ENCODE assay signal across 8 mouse cellular contexts in genomic region chr8:120114315-120114841, GRCm38 (mm10). TPM values are rescaled to one million over a fixed set of nuclear protein-coding genes. Genes with fewer than 3 reads are reported as not detected.
DNase-seq lines count a peak whose midpoint lies in the region; ATAC-seq and TF ChIP-seq lines count a peak whose summit lies in the region.

No protein-coding gene starts in this region.

- no peaks in the 10 kb centered on the region for H3K79me2 ChIP-seq in heart, adult 2 months (replicated peaks; ENCODE audit: control insufficient read depth, insufficient read depth, low read length)

- H3K9ac ChIP-seq in heart, adult 2 months (ENCODE audit: low read depth, low read length), result peak overlapping the region; percentile 93
- peak overlapping the region; percentile 77 for H3K9ac ChIP-seq in forebrain, embryonic 15.5 days (replicated peaks)
- H3K9ac ChIP-seq in neural tube, embryonic 14.5 days (replicated peaks; ENCODE audit: low read depth, low read length), result peak overlapping the region; percentile 80

- H3K4me2 ChIP-seq in forebrain, embryonic 15.5 days (replicated peaks), result peak overlapping the region; percentile 72
- peak overlapping the region; percentile 64 for H3K4me2 ChIP-seq in neural tube, embryonic 14.5 days (ENCODE audit: low read depth, low read length)

- 1% methylated on average over 46 of the region's 46 CpGs for WGBS in heart, adult 2 months
- under 1% methylated on average over 43 of the region's 46 CpGs for WGBS in forebrain, embryonic 15.5 days
- WGBS in limb, embryonic 10.5 days, result 2% methylated on average over 46 of the region's 46 CpGs
- WGBS in neural tube, embryonic 14.5 days, result 2% methylated on average over 41 of the region's 46 CpGs

- no peaks in the 10 kb centered on the region for H3K27me3 ChIP-seq in heart, adult 2 months (ENCODE audit: control insufficient read depth, insufficient read depth, low read length)
- H3K27me3 ChIP-seq in forebrain, embryonic 15.5 days, result peaks cover 12% of the 10 kb centered on the region; the same call in 1 of the 2 replicates
- H3K27me3 ChIP-seq in limb, embryonic 10.5 days (ENCODE audit: low read depth, poor library complexity, severe bottlenecking), result peaks cover 63% of the 10 kb centered on the region
- no peaks in the 10 kb centered on the region for H3K27me3 ChIP-seq in neural tube, embryonic 14.5 days (ENCODE audit: control insufficient read depth, insufficient read depth, low read length)

- no peaks in the 10 kb centered on the region for H3K36me3 ChIP-seq in heart, adult 2 months (ENCODE audit: control insufficient read depth, insufficient read depth, low read length)
- no peaks in the 10 kb centered on the region for H3K36me3 ChIP-seq in forebrain, embryonic 15.5 days
- no peaks in the 10 kb centered on the region for H3K36me3 ChIP-seq in limb, embryonic 10.5 days
- no peaks in the 10 kb centered on the region for H3K36me3 ChIP-seq in neural tube, embryonic 14.5 days (ENCODE audit: control insufficient read depth, insufficient read depth, low read length)

- intact Hi-C loops in heart, adult 2 months (cut with DNase I), result no loop called here
- intact Hi-C loops in heart, postnatal 10 days (cut with DNase I), result no loop called here

- H3K4me3 ChIP-seq in heart, adult 2 months, result peak overlapping the region; percentile 55
- peak overlapping the region; percentile 70 for H3K4me3 ChIP-seq in forebrain, embryonic 15.5 days
- H3K4me3 ChIP-seq in limb, embryonic 10.5 days, result peak overlapping the region; percentile 77
- H3K4me3 ChIP-seq in neural tube, embryonic 14.5 days (ENCODE audit: low read depth, low read length), result peak overlapping the region; percentile 74

- TF ChIP-seq CTCF in heart, adult 2 months (IDR thresholded peaks at IDR 0.05), result no peak

- ATAC-seq in forebrain, embryonic 15.5 days (replicated peaks), result no peak; the same call in 1 of the 2 replicates
- ATAC-seq in neural tube, embryonic 14.5 days (ENCODE audit: low read depth), result peak; percentile 58

- peak overlapping the region; percentile 64 for H3K27ac ChIP-seq in heart, adult 2 months
- H3K27ac ChIP-seq in forebrain, embryonic 15.5 days (replicated peaks), result peak overlapping the region; percentile 59; the same call in 1 of the 2 replicates
- peak overlapping the region; percentile 65; the same call in 1 of the 2 replicates for H3K27ac ChIP-seq in limb, embryonic 10.5 days
- H3K27ac ChIP-seq in neural tube, embryonic 14.5 days (ENCODE audit: low read depth, low read length), result peak overlapping the region; percentile 67

- TF ChIP-seq EP300 in heart, adult 2 months (IDR thresholded peaks at IDR 0.05; ENCODE audit: insufficient read depth, low read depth, low read length), result no peak

- TF ChIP-seq POLR2A in heart, adult 2 months (IDR thresholded peaks at IDR 0.05; ENCODE audit: insufficient read depth, low read depth, low read length), result no peak

- no peak for DNase-seq in heart, adult 2 months
- DNase-seq in heart, postnatal 10 days, result no peak
- peak; percentile 45 to 48 for DNase-seq in B cell, adult 2 months
- DNase-seq in adrenal gland, adult 8-10 months, result peak; percentile 67
- no peak for DNase-seq in limb, embryonic 10.5 days (ENCODE audit: low spot score)
- DNase-seq in layer of hippocampus, postnatal 14 days (ENCODE audit: low spot score in 2 of 2), result no peak

- H3K4me1 ChIP-seq in heart, adult 2 months (ENCODE audit: control insufficient read depth, insufficient read depth, low read length), result peaks cover 18% of the 10 kb centered on the region
- peaks cover 16% of the 10 kb centered on the region for H3K4me1 ChIP-seq in forebrain, embryonic 15.5 days
- peaks cover 21% of the 10 kb centered on the region for H3K4me1 ChIP-seq in limb, embryonic 10.5 days
- peaks cover 8% of the 10 kb centered on the region; the same call in 1 of the 2 replicates for H3K4me1 ChIP-seq in neural tube, embryonic 14.5 days (ENCODE audit: control insufficient read depth, insufficient read depth, low read length)

- H3K9me3 ChIP-seq in forebrain, embryonic 15.5 days, result no peaks in the 10 kb centered on the region
- no peaks in the 10 kb centered on the region for H3K9me3 ChIP-seq in limb, embryonic 10.5 days (replicated peaks)
- no peaks in the 10 kb centered on the region for H3K9me3 ChIP-seq in neural tube, embryonic 14.5 days (ENCODE audit: control insufficient read depth, low read length)

RNA-seq across cellular contexts. Expression of gene 6430548M08Rik, which starts 0.4 kb away (rescaled TPM):
- total RNA-seq in heart, adult 2 months (2021), result 10 to 100 TPM; 16.1 to 20.0 TPM
- polyA plus RNA-seq in heart, adult 2 months (2012; rRNA removed), result 6.4 and 9.5 TPM in 2 replicates
- 10 to 100 TPM; 18.7 to 20.1 TPM for total RNA-seq in heart, postnatal 10 days (2021)
- total RNA-seq in adrenal gland, adult 8-10 months (2022), result 100 to 1,000 TPM; 110 to 182 (median 142) TPM
- 23.1 and 30.0 TPM in 2 replicates for polyA plus RNA-seq in forebrain, embryonic 15.5 days (2015; fragmentation: Nextera tagmentation; extraction: Ambion mirVana)
- 1.7 and 2.2 TPM in 2 replicates for polyA plus RNA-seq in limb, embryonic 10.5 days (2016; fragmentation: Nextera tagmentation; extraction: Ambion mirVana)
- 35.3 and 36.9 TPM in 2 replicates for polyA plus RNA-seq in neural tube, embryonic 14.5 days (2014; fragmentation: Nextera tagmentation; extraction: Ambion mirVana)
- 100 to 1,000 TPM; 108 to 110 TPM for total RNA-seq in layer of hippocampus, postnatal 14 days (2021)

RNA-seq across cellular contexts. Expression of gene Zdhhc7, which starts 13.1 kb away (rescaled TPM):
- total RNA-seq in heart, adult 2 months (2021), result 10 to 100 TPM; 34.2 to 35.4 TPM
- polyA plus RNA-seq in heart, adult 2 months (2012; rRNA removed), result 48.5 and 70.6 TPM in 2 replicates
- 10 to 100 TPM; 38.0 to 43.6 TPM for total RNA-seq in heart, postnatal 10 days (2021)
- 10 to 100 TPM; 50.1 to 70.1 (median 55.6) TPM for total RNA-seq in adrenal gland, adult 8-10 months (2022)
- 30.9 and 34.5 TPM in 2 replicates for polyA plus RNA-seq in forebrain, embryonic 15.5 days (2015; fragmentation: Nextera tagmentation; extraction: Ambion mirVana)
- 32.4 and 34.8 TPM in 2 replicates for polyA plus RNA-seq in limb, embryonic 10.5 days (2016; fragmentation: Nextera tagmentation; extraction: Ambion mirVana)
- polyA plus RNA-seq in neural tube, embryonic 14.5 days (2014; fragmentation: Nextera tagmentation; extraction: Ambion mirVana), result 21.3 and 26.2 TPM in 2 replicates
- total RNA-seq in layer of hippocampus, postnatal 14 days (2021), result 10 to 100 TPM; 39.1 to 42.1 TPM

Comparison
In these comparisons a context has a peak if more than half of its experiments do, and no peak if none do; other contexts are left out.
1. DNase-seq: peak in B cell, adult 2 months (2 of 2) and adrenal gland, adult 8-10 months (single experiment); none in heart, adult 2 months (0 of 2), heart, postnatal 10 days (0 of 2), limb, embryonic 10.5 days (single experiment) and layer of hippocampus, postnatal 14 days (0 of 2).
2. RNA of gene 6430548M08Rik, which starts 0.4 kb away (total RNA-seq): 110 to 182 TPM in adrenal gland, adult 8-10 months and 108 to 110 TPM in layer of hippocampus, postnatal 14 days; 18.7 to 20.1 TPM in heart, postnatal 10 days and 16.1 to 20.0 TPM in heart, adult 2 months; every median in the first group is over 4 times any median in the second.
3. Peak in every context shown above with its lines, with median percentiles within 50 percentile points of each other: H3K27ac ChIP-seq, H3K4me3 ChIP-seq and H3K9ac ChIP-seq.